Mouse (Mus musculus) megakaryocyte, embryonic 14.5 days (primary cell): ENCODE data around the gene Prim2. TPM values are rescaled to one million over a fixed set of nuclear protein-coding genes. Genes with fewer than 3 reads are reported as not detected.
A peak's percentile ranks its signal among the peaks of the same experiment; 100 is the strongest.
"Not testable (repeated sequence)": the region's sequence is repeated elsewhere in the genome, so short reads cannot be mapped to it uniquely, and the experiment has no call there.

Experiments used
- H3K27me3 ChIP-seq: replicated peaks from 2 replicates; pipeline ENCODE3; 2012; ENCODE audit warnings: inconsistent platforms
- H3K36me3 ChIP-seq: replicated peaks from 2 replicates; pipeline ENCODE3; 2012; ENCODE audit warnings: low read length, inconsistent platforms, mixed read lengths
- H3K4me1 ChIP-seq: 2 replicates; pipeline ENCODE4 v1.6.1; 2012; ENCODE audit warnings: inconsistent platforms
- H3K4me3 ChIP-seq: replicated peaks from 2 replicates; pipeline ENCODE3; 2012; ENCODE audit warnings: moderate library complexity, mild to moderate bottlenecking, inconsistent platforms
- H3K9me3 ChIP-seq: 2 replicates; pipeline ENCODE4 v1.6.1; 2012; ENCODE audit warnings: inconsistent platforms
- FLI1 ChIP-seq: IDR thresholded peaks from 2 replicates; pipeline ENCODE4 v1.6.1; 2012; ENCODE audit warnings: low read length, inconsistent platforms, mixed read lengths
- GATA1 ChIP-seq: IDR thresholded peaks from 3 replicates; pipeline ENCODE4 v1.6.1; 2012; ENCODE audit warnings: mixed read lengths, low read length, inconsistent platforms, borderline replicate concordance
- polyA plus RNA-seq: library from polyadenylated mRNA; stranded (reverse); fragments of >175 nt; gene quantifications from 2 replicates; pipeline ENCODE4 v1.2.3, GENCODE M21; 2012; ENCODE audit warnings: low replicate concordance; ENCODE audit not compliant: insufficient read depth

Prim2 gene
- polyA plus RNA-seq, 1 experiment = 2.1 TPM

DNA sequence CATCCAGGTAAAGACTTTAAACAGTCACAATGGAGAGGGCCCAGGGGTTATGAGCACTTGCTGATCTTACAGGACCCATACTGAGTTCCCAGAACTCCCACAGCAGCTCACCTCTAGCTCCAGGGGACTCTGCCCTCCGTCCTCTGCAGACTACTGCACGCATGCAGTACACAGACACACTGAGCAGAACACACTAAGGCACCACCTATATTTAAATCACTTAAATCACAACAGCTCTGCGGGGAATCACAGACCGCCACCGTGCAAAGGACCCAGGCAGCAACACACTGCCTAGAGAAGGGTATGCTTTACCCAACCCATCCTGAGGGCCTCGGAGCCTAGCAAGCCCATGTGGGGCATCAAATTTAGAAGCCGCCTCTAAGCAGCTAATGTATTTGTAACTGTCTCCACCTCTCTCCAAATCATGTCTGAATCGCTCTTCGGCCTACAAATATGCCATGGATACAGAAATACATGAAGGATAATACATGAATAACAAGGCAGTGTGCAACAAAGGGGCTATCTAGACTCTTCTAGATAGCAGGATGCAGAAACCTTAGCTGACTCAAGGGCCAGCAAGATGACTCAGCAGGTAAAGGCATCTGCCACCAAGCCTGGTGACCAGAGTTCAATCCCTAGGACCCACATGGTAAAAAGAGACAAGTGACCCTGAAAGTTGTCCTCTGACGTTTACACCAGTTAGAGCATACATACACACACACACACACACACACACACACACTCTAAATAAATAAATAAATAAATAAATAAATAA, 33.0 kb downstream of the Prim2 start:
- Histone ChIP-seq H3K4me3 (no peak overlapping the region), H3K27me3 (no peaks in the 10 kb centered on the region), H3K9me3 (peaks cover 7% of the 10 kb centered on the region), H3K36me3 (peaks cover 82% of the 10 kb centered on the region), H3K4me1 (peaks cover 9% of the 10 kb centered on the region)
- TF ChIP-seq GATA1 = no peak
- TF ChIP-seq FLI1 = no peak

DNA sequence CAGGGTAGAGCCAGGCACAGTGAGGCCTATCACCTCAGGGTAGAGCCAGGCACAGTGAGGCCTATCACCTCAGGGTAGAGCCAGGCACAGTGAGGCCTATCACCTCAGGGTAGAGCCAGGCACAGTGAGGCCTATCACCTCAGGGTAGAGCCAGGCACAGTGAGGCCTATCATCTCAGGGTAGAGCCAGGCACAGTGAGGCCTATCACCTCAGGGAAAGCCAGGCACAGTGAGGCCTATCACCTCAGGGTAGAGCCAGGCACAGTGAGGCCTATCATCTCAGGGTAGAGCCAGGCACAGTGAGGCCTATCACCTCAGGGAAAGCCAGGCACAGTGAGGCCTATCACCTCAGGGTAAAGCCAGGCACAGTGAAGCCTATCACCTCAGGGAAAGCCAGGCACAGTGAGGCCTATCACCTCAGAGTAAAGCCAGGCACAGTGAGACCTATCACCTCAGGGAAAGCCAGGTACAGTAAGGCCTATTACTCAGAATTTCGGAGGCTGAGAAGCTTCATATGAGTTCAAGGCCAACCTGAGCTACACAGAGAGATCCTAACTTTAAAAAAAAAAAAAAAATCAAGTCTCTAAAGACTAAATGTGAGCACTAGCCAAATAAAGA, 38.5 kb downstream of the Prim2 start:
- H3K4me3 ChIP-seq, H3K9me3 ChIP-seq, H3K27me3 ChIP-seq: not testable (repeated sequence)
- peaks cover 13% of the 10 kb centered on the region for H3K4me1 ChIP-seq
- peaks cover 87% of the 10 kb centered on the region for H3K36me3 ChIP-seq

DNA sequence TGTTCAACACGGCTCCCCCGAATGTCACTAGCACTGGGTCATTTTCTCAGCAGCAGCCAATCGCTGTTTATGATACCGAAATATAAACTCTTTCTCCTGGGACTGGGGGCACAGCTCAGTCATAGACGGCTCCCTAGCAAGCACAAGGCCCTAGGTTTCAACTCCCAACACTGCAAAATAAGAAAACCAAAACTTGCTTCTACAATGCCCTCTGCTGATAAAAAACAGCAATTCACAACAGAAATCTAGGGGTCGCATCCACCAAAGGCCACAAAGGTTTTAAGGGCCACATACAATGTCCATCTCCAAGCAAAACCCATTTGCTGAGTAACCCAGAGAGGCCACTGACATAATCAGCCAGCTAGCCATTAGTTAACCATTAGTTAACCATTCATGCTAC, 41.8 kb downstream of the Prim2 start:
- Histone ChIP-seq H3K9me3 (no peaks in the 10 kb centered on the region), H3K27me3 (no peaks in the 10 kb centered on the region), H3K36me3 (peaks cover 92% of the 10 kb centered on the region), H3K4me1 (peaks cover 37% of the 10 kb centered on the region), H3K4me3 (no peak overlapping the region)
- TF ChIP-seq GATA1 (no peak), FLI1 (no peak)

DNA sequence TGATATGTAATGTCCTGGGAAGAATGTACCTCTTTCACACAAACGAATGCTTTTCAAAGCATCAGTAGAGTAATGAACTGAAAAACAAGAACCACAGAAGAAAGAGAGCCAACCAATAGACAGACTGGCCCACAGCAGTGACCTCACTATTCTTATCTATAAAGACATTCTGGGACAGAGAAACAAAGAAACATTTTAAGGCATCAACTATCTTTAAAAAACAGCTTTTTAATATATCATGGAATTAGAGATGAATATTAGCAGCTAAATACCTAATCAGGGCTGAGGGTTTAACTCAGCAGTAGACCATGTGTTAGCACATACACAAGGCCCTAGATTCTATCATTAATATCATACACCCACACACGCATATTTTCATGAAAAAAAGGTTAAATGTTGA, 42.5 kb downstream of the Prim2 start:
- no peaks in the 10 kb centered on the region for H3K27me3 ChIP-seq
- no peak overlapping the region for H3K4me3 ChIP-seq
- TF ChIP-seq FLI1 (no peak), GATA1 (no peak)
- H3K9me3 ChIP-seq = no peaks in the 10 kb centered on the region
- peaks cover 37% of the 10 kb centered on the region for H3K4me1 ChIP-seq
- H3K36me3 ChIP-seq = peaks cover 89% of the 10 kb centered on the region

DNA sequence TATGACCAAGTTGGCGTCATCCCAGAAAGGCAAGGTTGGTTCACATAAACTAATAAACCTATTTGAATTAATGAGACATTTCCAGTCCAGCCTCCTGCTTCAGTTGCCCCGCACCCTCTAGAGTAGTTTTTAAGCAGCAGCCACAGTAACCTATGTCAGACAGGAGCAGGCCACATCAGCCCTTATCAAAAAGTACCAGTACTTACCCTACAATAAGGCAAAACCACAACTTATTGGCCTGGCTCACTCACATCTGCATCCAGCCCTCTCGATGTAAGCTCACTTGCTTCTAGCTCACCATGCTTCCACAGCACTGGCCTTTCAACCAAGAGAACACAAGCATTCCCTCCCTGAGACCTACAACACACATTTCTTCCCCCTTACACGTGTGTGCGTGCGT, 44.7 kb downstream of the Prim2 start:
- TF ChIP-seq FLI1 (no peak), GATA1 (no peak)
- H3K9me3 ChIP-seq = no peaks in the 10 kb centered on the region
- peaks cover 37% of the 10 kb centered on the region for H3K4me1 ChIP-seq
- no peaks in the 10 kb centered on the region for H3K27me3 ChIP-seq
- H3K4me3 ChIP-seq = peak overlapping the region; percentile 67
- H3K36me3 ChIP-seq = peaks cover 79% of the 10 kb centered on the region

DNA sequence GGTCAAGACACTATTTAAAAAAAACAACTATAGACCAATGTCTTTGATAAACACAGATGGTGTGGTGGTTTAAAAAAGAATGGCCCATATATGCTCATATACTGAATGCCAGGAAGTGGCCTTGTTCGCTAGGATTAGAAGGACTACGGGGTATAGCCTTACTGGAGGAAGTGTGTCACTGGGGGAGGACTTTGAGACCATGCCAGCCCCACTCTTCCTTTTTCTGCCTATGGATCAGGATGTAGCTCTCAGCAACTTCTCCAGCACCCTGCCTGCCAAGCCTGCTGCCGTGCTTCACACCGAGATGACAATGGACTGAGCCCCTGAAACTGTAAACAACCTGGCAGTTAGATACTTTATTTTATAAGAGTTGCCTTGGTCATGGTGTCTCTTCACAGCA, 45.2 kb downstream of the Prim2 start:
- H3K4me3 ChIP-seq = peak overlapping the region; percentile 1
- no peak for TF ChIP-seq GATA1
- H3K27me3 ChIP-seq = no peaks in the 10 kb centered on the region
- H3K4me1 ChIP-seq = peaks cover 37% of the 10 kb centered on the region
- peaks cover 75% of the 10 kb centered on the region for H3K36me3 ChIP-seq
- H3K9me3 ChIP-seq = no peaks in the 10 kb centered on the region

DNA sequence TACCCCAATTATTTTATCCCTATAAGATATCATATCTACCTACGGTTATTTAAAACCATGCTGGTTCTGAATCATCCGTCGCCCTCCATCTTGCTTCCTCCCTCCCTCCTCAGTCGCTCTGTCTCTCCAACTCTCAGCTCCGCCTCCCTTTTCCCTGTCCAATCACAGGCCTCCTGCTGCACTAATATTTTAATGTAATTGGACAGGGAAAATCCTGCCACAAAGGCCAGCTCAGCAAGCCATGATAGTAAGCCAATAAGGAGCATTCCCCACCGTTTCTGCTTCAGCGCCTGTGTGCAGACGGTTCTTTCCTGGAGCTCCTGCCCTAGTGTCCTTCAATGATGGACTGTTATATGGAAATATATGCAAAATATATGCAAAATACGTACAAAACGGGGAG, 47.8 kb downstream of the Prim2 start:
- H3K27me3 ChIP-seq = no peaks in the 10 kb centered on the region
- TF ChIP-seq GATA1 (no peak), FLI1 (no peak)
- H3K9me3 ChIP-seq = no peaks in the 10 kb centered on the region
- H3K4me3 ChIP-seq = no peak overlapping the region
- H3K36me3 ChIP-seq = peaks cover 61% of the 10 kb centered on the region
- H3K4me1 ChIP-seq = peaks cover 31% of the 10 kb centered on the region

DNA sequence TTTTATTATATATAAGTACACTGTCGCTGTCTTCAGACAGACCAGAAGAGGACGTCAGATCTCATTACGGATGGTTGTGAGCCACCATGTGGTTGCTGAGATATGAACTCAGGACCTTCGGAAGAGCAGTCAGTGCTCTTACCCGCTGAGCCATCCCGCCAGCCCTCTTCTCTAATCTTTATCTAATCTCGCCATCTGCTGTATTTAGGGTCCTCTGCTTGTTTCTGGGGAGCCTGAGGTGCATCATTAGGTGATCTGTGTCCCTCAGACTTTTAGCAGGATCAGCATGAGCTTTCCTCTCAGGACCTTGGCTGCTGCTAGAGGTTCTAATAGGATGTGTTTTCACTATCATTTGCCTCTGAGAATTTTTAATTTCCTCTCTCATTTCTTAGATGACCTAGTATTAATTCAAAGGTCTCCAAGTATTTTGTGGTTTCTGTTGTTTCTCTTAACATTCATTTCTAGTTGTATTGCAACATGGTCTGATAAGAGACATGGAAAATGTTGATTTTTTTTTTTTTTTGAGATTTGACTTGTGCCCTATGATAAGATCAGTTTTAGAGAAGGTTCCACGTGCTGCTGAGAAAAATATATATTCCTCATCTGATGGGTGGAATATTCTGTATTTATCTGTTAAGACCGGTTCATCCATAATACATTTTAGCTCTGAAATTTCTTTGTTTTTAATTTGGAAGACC, 49.4 kb downstream of the Prim2 start:
- peaks cover 49% of the 10 kb centered on the region for H3K36me3 ChIP-seq
- no peak overlapping the region for H3K4me3 ChIP-seq
- TF ChIP-seq GATA1 = no peak
- TF ChIP-seq FLI1 = no peak
- H3K9me3 ChIP-seq = no peaks in the 10 kb centered on the region
- no peaks in the 10 kb centered on the region for H3K27me3 ChIP-seq
- H3K4me1 ChIP-seq = peaks cover 22% of the 10 kb centered on the region

DNA sequence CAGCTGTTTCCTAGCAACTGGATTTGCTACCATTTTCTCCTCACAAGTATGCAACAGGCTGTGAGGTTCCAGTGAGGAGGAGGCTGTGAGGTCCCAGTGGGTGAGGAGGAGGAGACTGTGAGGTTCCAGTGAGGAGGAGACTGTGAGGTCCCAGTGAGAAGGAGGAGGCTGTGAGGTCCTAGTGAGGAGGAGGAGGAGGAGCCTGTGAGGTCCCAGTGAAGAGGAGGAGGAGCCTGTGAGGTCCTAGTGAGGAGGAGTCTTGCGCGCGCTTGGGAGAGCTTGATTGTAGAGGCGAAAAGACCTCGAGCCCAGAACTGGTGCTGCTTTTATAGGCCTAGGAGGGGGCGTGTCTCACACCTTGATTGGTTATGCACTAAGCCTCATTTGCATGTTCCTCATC, 53.0 kb downstream of the Prim2 start:
- H3K4me3 ChIP-seq, H3K27me3 ChIP-seq, H3K9me3 ChIP-seq: not testable (repeated sequence)
- Histone ChIP-seq H3K4me1 (peaks cover 16% of the 10 kb centered on the region), H3K36me3 (peaks cover 17% of the 10 kb centered on the region)

DNA sequence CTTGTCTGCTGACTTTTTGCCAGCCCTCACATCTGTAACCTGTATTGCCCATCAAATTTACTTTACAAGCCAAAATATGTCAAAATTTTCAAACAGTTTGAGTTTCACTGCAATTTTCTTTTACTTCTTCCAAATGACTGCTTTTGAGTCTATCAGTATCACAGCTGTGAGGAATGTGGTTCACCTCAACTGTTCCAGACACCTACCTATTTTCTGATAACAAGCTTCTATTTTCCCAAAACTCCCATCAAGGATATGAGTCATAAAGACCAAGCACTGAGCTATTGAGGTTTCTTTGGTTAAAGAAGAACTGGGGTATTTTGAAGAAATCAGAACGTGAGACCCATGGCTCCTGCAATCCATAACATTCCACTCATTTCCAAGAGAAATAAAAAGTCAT, 57.5 kb downstream of the Prim2 start:
- H3K36me3 ChIP-seq = peaks cover 19% of the 10 kb centered on the region

More for the DNA sequence above, 57.5 kb downstream of the Prim2 start:
- Histone ChIP-seq H3K4me3 (no peak overlapping the region), H3K27me3 (no peaks in the 10 kb centered on the region), H3K9me3 (peaks cover 4% of the 10 kb centered on the region), H3K4me1 (peaks cover 16% of the 10 kb centered on the region)
- TF ChIP-seq GATA1 (no peak), FLI1 (no peak)
